Mouse (Mus musculus): Measurements from ENCODE around the gene Lin37.

DNA sequence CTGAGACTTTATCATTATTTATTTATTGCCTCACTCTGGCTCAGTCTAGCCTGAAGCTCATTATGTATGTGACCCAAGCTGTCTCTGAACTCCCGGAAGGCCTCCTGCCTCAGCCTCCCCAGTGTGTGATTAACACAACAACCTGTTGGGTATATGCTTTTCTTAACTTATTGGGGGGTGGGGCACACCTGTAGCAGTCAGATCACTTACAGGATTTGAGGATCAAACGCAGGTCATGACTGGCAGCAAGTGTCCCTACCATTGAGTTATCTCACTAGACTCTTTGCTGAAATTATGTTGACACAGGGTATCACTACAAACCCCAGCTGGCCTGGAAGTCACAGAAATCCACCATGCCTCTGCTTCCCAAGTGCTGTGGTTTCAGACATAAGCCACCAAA, 658 bp upstream of the Lin37 start:
- TF ChIP-seq POLR2A (IDR thresholded peaks at IDR 0.05; ENCODE audit: insufficient read depth, low read depth, low read length) (no peak), CTCF (IDR thresholded peaks at IDR 0.05; ENCODE audit: insufficient read depth, low read depth, low read length) (no peak)

Measured in olfactory bulb, adult 2 months (tissue).